21 mouse cellular contexts compared by ENCODE assay signal in the genomic region with DNA sequence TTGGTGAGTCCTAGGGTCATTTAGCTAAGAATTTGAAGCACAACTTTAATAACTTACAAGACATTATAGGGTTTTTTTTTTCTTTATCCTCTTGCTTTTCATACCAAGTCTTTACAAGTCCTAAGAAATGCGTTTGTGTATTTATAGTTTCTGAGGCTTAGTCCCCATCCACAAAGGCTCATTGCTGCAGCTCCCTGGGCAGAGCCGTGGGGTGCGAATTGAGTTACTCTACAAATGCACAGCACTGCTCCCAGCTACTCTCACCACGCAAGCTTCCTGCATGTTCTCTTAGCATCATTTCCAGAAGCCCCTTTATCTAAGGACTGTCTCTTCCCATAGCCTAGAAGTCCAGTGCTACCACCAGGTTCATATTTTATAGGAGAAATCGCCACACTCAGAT.
"Had no signal": no experiment of that assay in that cellular context is flagged by ENCODE, and none has a peak within 500 bp of the region (broad histone marks: within the 10 kb centered on the region; RNA-seq: fewer than 3 reads in every experiment).

No protein-coding gene starts in this region.

- H3K4me2 ChIP-seq: embryonic facial prominence, embryonic 12.5 days; embryonic facial prominence, embryonic 13.5 days; embryonic facial prominence, embryonic 15.5 days; forebrain, embryonic 12.5 days; forebrain, embryonic 13.5 days; forebrain, embryonic 15.5 days had no signal

- H3K9me3 ChIP-seq: embryonic facial prominence, embryonic 10.5 days; embryonic facial prominence, embryonic 12.5 days; embryonic facial prominence, embryonic 13.5 days; embryonic facial prominence, embryonic 15.5 days; forebrain, embryonic 10.5 days; forebrain, embryonic 12.5 days; forebrain, embryonic 13.5 days; forebrain, embryonic 15.5 days had no signal

- H3K9ac ChIP-seq: embryonic facial prominence, embryonic 12.5 days; embryonic facial prominence, embryonic 13.5 days; embryonic facial prominence, embryonic 15.5 days; forebrain, embryonic 12.5 days; forebrain, embryonic 13.5 days; forebrain, embryonic 15.5 days; forebrain, postnatal 0 days had no signal

- H3K27me3 ChIP-seq: embryonic facial prominence, embryonic 12.5 days; embryonic facial prominence, embryonic 13.5 days; embryonic facial prominence, embryonic 15.5 days; forebrain, embryonic 12.5 days; forebrain, embryonic 13.5 days; forebrain, embryonic 15.5 days had no signal

- DNase-seq: cerebellum, adult 2 months; cerebellum, adult 8-10 months; cerebellum, adult 9-10 months; cerebellum, adult 9-11 months; cerebellum, postnatal 36 days; gastrocnemius, adult 2 months; gastrocnemius, postnatal 10 days; gastrocnemius, postnatal 14 days; gastrocnemius, postnatal 25 days; gastrocnemius, postnatal 36 days; heart, adult 2 months had no signal

- H3K4me3 ChIP-seq: embryonic facial prominence, embryonic 10.5 days; embryonic facial prominence, embryonic 12.5 days; embryonic facial prominence, embryonic 13.5 days; embryonic facial prominence, embryonic 15.5 days; erythroblast, embryonic 14.5 days; forebrain, embryonic 10.5 days; forebrain, embryonic 12.5 days; forebrain, embryonic 13.5 days; forebrain, embryonic 15.5 days; gastrocnemius, adult 2 months; heart, adult 2 months had no signal

- H3K27ac ChIP-seq: embryonic facial prominence, embryonic 10.5 days; embryonic facial prominence, embryonic 12.5 days; embryonic facial prominence, embryonic 13.5 days; embryonic facial prominence, embryonic 15.5 days; forebrain, embryonic 10.5 days; forebrain, embryonic 12.5 days; forebrain, embryonic 13.5 days; forebrain, embryonic 15.5 days; gastrocnemius, adult 2 months; heart, adult 2 months had no signal

- ATAC-seq: forebrain, embryonic 13.5 days had no signal
